Mouse (Mus musculus) testis, adult 2 months (tissue): ENCODE measurements around the gene Ppp1ca.

Experiments used
- CTCF ChIP-seq: fragments of 200-500 bp; IDR thresholded peaks from 2 replicates; pipeline ENCODE4 v1.5.1; 2012; ENCODE audit warnings: low read depth, mild to moderate bottlenecking, inconsistent platforms, low read length, moderate library complexity; ENCODE audit not compliant: control insufficient read depth, insufficient read depth, insufficient replicate concordance
- POLR2A ChIP-seq: fragments of 200-500 bp; IDR thresholded peaks from 2 replicates; pipeline ENCODE4 v1.6.1; 2012; ENCODE audit warnings: low read depth, mild to moderate bottlenecking, inconsistent platforms, low read length, moderate library complexity; ENCODE audit not compliant: control insufficient read depth

- TF ChIP-seq CTCF = no peak
- TF ChIP-seq POLR2A = no peak
Measured at GRCm38 (mm10) chr19:4229451-4230076, 37.7 kb downstream of the Ppp1ca start.
